Mouse (Mus musculus) monocyte, adult 59 days (primary cell): Measurements from ENCODE around the gene Acsl6. TPM values are rescaled to one million over a fixed set of nuclear protein-coding genes. Genes with fewer than 3 reads are reported as not detected.

Source experiments
- total RNA-seq, 2 experiments: library from RNA; stranded (reverse); gene quantifications; one replicate each; pipeline ENCODE4 v1.2.4; 2023

The Acsl6 gene
- not detected for total RNA-seq

DNA sequence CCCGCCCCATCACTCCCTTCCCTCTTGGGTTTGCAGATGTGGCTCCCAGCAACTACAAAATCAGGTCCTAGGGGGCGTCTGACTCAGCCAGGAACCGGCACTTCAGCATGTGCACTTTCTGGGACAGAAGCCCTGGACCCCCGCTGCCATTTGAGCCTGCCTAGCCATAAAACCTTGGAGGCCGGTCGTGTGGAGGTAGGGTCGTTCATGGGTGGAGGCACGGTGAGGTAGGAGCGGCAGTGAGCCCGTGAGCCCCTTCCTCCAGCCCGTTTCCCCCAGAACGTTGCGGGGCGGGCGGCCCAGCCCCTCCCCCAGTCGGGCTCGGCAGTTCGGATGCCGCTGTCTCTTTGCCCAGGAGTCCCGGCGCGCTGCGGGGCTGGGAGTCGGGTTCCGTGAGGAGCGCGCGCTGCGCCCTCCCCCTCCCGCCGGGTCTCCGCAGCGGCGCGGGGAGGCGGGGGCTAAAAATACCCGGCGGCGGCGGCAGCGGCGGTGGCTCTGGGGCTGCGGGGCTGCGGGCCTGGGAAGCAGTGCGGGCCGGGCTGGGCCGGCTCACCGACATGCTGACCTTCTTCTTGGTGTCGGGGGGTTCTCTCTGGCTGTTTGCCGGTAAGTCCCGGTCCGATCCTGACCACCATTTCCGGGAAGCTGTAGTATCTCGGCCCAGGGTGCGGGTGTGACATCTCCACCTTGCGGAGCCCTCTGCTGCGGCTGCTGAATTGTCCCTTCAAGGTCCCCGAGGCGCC, at the start of gene Acsl6:
Acsl6 (plus strand) TSS at position 71 of the 743 bp plus-strand sequence.

DNA sequence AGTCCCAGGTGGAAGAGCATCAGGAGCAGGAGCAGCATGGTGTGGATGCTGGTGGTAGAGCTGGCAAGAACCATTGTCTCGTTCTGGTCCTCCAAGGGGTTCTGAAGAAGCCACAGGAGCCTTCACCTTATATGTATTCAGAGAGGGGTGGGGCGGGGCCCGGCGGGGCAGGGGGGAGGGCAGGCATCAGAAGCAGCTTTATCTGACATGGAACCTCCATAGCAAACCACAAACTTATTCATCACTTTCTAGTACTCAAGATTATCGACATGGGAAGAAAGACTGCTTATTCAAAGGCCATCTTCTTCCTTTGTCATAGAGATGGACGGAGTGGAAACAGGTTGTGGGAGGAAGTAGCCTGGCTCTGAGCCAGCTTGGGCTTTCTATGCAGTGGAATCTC, 36.4 kb upstream of the Acsl6 start, which contains the start of gene Il3:
Il3 (minus strand) TSS at position 101 of the 400 bp plus-strand sequence.

Other genes with a start within 250 kb of the Acsl6 start
- 10 to 100 TPM; 19.3 to 20.8 TPM for gene Pdlim4, start 234.8 kb upstream of the Acsl6 start, total RNA-seq
- gene P4ha2, start 203.7 kb upstream of the Acsl6 start, total RNA-seq = 1 to 10 TPM in 1 of 2 experiments, under 1 TPM in 1; 0.42 to 1.5 TPM
- not detected for gene Csf2, start 54.1 kb upstream of the Acsl6 start, total RNA-seq
- not detected for gene Il3, start 36.5 kb upstream of the Acsl6 start, total RNA-seq
- gene Meikin, start 66.9 kb downstream of the Acsl6 start, total RNA-seq = not detected
- gene Fnip1, start 134.4 kb downstream of the Acsl6 start, total RNA-seq = 10 to 100 TPM; 35.9 to 37.7 TPM
- gene Rapgef6, start 219.0 kb downstream of the Acsl6 start, total RNA-seq = 10 to 100 TPM; 57.5 to 64.1 TPM